Mouse (Mus musculus) limb, embryonic 14.5 days (tissue): ENCODE results near the gene Hif3a. TPM values are rescaled to one million over a fixed set of nuclear protein-coding genes. Genes with fewer than 3 reads are reported as not detected.

Source experiments
- ATAC-seq: fragments of 200-750 bp; cut with Nextera tagmentation; 2 replicates; pipeline ENCODE4 v1.8.0; 2017; ENCODE audit warnings: low read depth, moderate number of reproducible peaks, moderate TSS enrichment; ENCODE audit not compliant: low FRiP score
- DNase-seq: peaks from one replicate; pipeline ENCODE4 v3.0.0-alpha.2; 2015; ENCODE audit warnings: low spot score
- H3K27ac ChIP-seq: fragments of 300-500 bp; sonication (generic); replicated peaks from 2 replicates; pipeline ENCODE4 v1.5.1; 2014; ENCODE audit warnings: low read depth, mild to moderate bottlenecking, low read length, moderate library complexity, mixed read lengths
- H3K27me3 ChIP-seq: fragments of 300-500 bp; sonication (generic); 2 replicates; pipeline ENCODE4 v1.6.1; 2014; ENCODE audit warnings: low read length, mixed read lengths; ENCODE audit not compliant: control insufficient read depth, insufficient read depth
- H3K36me3 ChIP-seq: fragments of 300-500 bp; sonication (generic); 2 replicates; pipeline ENCODE4 v1.6.1; 2014; ENCODE audit warnings: mild to moderate bottlenecking, low read length, moderate library complexity, mixed read lengths; ENCODE audit not compliant: control insufficient read depth, insufficient read depth
- H3K4me1 ChIP-seq: fragments of 300-500 bp; sonication (generic); 2 replicates; pipeline ENCODE4 v1.6.1; 2014; ENCODE audit warnings: antibody characterized with exemption, low read length, mixed read lengths; ENCODE audit not compliant: control insufficient read depth, insufficient read depth
- H3K4me2 ChIP-seq: fragments of 300-500 bp; sonication (generic); replicated peaks from 2 replicates; pipeline ENCODE4 v1.6.1; 2014; ENCODE audit warnings: low read depth, mild to moderate bottlenecking, low read length, moderate library complexity; ENCODE audit not compliant: severe bottlenecking
- H3K4me3 ChIP-seq: fragments of 300-500 bp; sonication (generic); replicated peaks from 2 replicates; pipeline ENCODE4 v1.5.1; 2014; ENCODE audit warnings: low read length
- H3K9ac ChIP-seq: fragments of 300-500 bp; sonication (generic); 2 replicates; pipeline ENCODE4 v1.6.1; 2014; ENCODE audit warnings: mild to moderate bottlenecking, low read depth, low read length, moderate library complexity; ENCODE audit not compliant: severe bottlenecking
- H3K9me3 ChIP-seq: fragments of 300-500 bp; sonication (generic); 2 replicates; pipeline ENCODE4 v1.6.1; 2016; ENCODE audit warnings: low read length; ENCODE audit not compliant: control insufficient read depth
- POLR2A ChIP-seq: fragments of 200-500 bp; IDR thresholded peaks from 2 replicates; pipeline ENCODE4 v1.8.0; 2012; ENCODE audit warnings: inconsistent platforms, mild to moderate bottlenecking, moderate library complexity, borderline replicate concordance; ENCODE audit not compliant: insufficient read depth, insufficient read length; ENCODE audit errors: extremely low read depth
- WGBS: fragments of 180-500 bp; shearing (Covaris S2); extraction: QIAGEN DNeasy Blood & Tissue Kit; methylation state at CpG from one replicate; pipeline ENCODE4 v1.1.7; 2014; 5-methylcytosine and 5-hydroxymethylcytosine counted together
- polyA plus RNA-seq, 2 experiments: library from polyadenylated mRNA; depleted of rRNA in 1 of 2; stranded (reverse) in 1 of 2; unstranded in 1 of 2; fragments of >200 nt; fragmentation: Nextera tagmentation in 1 of 2; extraction: Ambion mirVana in 1 of 2; gene quantifications; 2 replicates each; pipeline versions ENCODE4 v1.2.1 to v1.2.3; 2012 to 2014

Gene Hif3a
- polyA plus RNA-seq, 2 experiments, result 26.6 to 28.2 TPM

DNA sequence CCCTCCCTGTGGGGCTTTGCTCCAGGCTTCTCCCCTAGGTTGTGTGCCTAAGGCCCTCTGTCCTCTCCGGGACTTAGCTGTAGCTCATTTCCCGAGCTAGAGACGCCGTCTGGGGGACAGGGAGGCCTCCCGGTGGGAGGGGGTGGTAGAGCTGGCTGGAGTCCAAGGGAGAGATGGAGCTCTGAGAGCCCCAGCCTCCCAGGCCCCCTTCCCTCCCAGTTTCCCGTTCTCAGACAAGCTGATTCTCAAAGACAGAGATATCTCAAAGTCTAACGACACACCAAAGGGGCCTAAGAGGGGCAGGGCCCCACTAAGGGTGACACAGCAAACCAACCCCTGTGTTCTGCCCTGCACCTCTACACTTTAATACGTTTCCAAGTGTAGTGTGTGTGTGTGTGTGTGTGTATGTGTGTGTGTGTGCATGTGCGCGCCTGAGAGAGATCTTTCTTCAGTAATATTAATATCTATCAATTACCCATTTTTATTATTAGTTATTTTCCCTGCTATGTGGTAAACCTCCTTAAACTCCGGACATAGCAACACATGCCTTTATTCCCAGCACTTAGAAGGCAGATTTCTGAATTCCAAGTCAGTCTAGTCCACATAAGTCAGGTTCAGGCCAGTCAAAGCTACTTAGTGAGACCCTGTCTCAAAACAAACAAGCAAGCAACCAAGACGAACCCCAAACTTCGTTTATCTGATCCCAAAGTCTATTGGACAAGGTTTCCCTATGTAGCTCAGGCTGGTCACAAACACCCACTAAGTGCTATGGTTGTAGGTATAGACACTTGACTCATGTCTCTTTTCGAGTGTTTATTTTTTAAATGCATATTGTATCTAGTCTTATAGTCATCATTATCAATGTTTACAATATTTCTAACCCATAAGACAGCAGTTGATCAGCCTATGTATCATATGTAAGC is 5.4 kb downstream of the Hif3a start:
- 32% methylated on average over 14 of the region's 14 CpGs for WGBS
- peaks cover 60% of the 10 kb centered on the region for H3K4me1 ChIP-seq
- ATAC-seq (no peak), DNase-seq (peak; percentile 73)
- H3K27ac ChIP-seq, result peak overlapping the region; percentile 81
- H3K4me2 ChIP-seq, result peak overlapping the region; percentile 80
- H3K4me3 ChIP-seq, result peak overlapping the region; percentile 43
- H3K9ac ChIP-seq, result peak overlapping the region; percentile 49
- H3K27me3 ChIP-seq, result no peaks in the 10 kb centered on the region
- H3K36me3 ChIP-seq, result peaks cover 15% of the 10 kb centered on the region
- H3K9me3 ChIP-seq, result no peaks in the 10 kb centered on the region
- no peak for TF ChIP-seq POLR2A

- no peak for TF ChIP-seq POLR2A
- no peaks in the 10 kb centered on the region for H3K27me3 ChIP-seq
- no peaks in the 10 kb centered on the region for H3K9me3 ChIP-seq
- peak overlapping the region; percentile 81 for H3K27ac ChIP-seq
- H3K4me2 ChIP-seq, result peak overlapping the region; percentile 80
- 1% methylated on average over 36 of the region's 42 CpGs for WGBS
- H3K4me1 ChIP-seq, result peaks cover 54% of the 10 kb centered on the region
- peak; percentile 83 for DNase-seq
- peak overlapping the region; percentile 49 for H3K9ac ChIP-seq
- peaks cover 19% of the 10 kb centered on the region for H3K36me3 ChIP-seq
- ATAC-seq, result peak; percentile 53
- H3K4me3 ChIP-seq, result peak overlapping the region; percentile 43
Measured at GRCm38 (mm10) chr7:17056081-17056581, 6.1 kb downstream of the Hif3a start.

GRCm38 (mm10) chr7:17055287-17055946 is 6.8 kb downstream of the Hif3a start:
- WGBS, result 97% methylated on average over 4 of the region's 4 CpGs
- H3K4me2 ChIP-seq, result peak overlapping the region; percentile 80
- H3K9me3 ChIP-seq, result no peaks in the 10 kb centered on the region
- H3K4me3 ChIP-seq, result peak overlapping the region; percentile 43
- ATAC-seq (no peak), DNase-seq (no peak)
- no peak overlapping the region for H3K27ac ChIP-seq
- H3K4me1 ChIP-seq, result peaks cover 47% of the 10 kb centered on the region
- no peak for TF ChIP-seq POLR2A
- H3K36me3 ChIP-seq, result peaks cover 25% of the 10 kb centered on the region
- H3K27me3 ChIP-seq, result no peaks in the 10 kb centered on the region
- H3K9ac ChIP-seq, result no peak overlapping the region

GRCm38 (mm10) chr7:17054325-17054989 is 7.8 kb downstream of the Hif3a start:
- H3K36me3 ChIP-seq, result peaks cover 34% of the 10 kb centered on the region
- no peak for TF ChIP-seq POLR2A
- H3K27me3 ChIP-seq, result no peaks in the 10 kb centered on the region
- no peaks in the 10 kb centered on the region for H3K9me3 ChIP-seq
- no peak overlapping the region for H3K27ac ChIP-seq
- WGBS, result 85% methylated on average over 14 of the region's 16 CpGs
- H3K4me1 ChIP-seq, result peaks cover 39% of the 10 kb centered on the region
- H3K4me3 ChIP-seq, result no peak overlapping the region
- ATAC-seq, result no peak
- no peak overlapping the region for H3K9ac ChIP-seq
- no peak for DNase-seq
- no peak overlapping the region for H3K4me2 ChIP-seq

GRCm38 (mm10) chr7:17050933-17051594 is 11.2 kb downstream of the Hif3a start:
- Histone ChIP-seq H3K4me3 (no peak overlapping the region), H3K9ac (no peak overlapping the region), H3K27me3 (no peaks in the 10 kb centered on the region), H3K9me3 (no peaks in the 10 kb centered on the region), H3K4me2 (no peak overlapping the region), H3K4me1 (peaks cover 5% of the 10 kb centered on the region; the same call in 1 of the 2 replicates), H3K36me3 (peaks cover 58% of the 10 kb centered on the region), H3K27ac (no peak overlapping the region)
- ATAC-seq (0 out of 2 replicates have a peak, but pooled peaks have one; percentile 20), DNase-seq (peak; percentile 67)
- 11% methylated on average over 15 of the region's 17 CpGs for WGBS
- TF ChIP-seq POLR2A, result no peak
